Mouse (Mus musculus): Measurements from ENCODE around the gene Mllt10. TPM values are rescaled to one million over a fixed set of nuclear protein-coding genes. Genes with fewer than 3 reads are reported as not detected.

The Mllt10 gene
- polyA plus RNA-seq, 1 experiment from 2014 or later: 17.0 TPM

DNA sequence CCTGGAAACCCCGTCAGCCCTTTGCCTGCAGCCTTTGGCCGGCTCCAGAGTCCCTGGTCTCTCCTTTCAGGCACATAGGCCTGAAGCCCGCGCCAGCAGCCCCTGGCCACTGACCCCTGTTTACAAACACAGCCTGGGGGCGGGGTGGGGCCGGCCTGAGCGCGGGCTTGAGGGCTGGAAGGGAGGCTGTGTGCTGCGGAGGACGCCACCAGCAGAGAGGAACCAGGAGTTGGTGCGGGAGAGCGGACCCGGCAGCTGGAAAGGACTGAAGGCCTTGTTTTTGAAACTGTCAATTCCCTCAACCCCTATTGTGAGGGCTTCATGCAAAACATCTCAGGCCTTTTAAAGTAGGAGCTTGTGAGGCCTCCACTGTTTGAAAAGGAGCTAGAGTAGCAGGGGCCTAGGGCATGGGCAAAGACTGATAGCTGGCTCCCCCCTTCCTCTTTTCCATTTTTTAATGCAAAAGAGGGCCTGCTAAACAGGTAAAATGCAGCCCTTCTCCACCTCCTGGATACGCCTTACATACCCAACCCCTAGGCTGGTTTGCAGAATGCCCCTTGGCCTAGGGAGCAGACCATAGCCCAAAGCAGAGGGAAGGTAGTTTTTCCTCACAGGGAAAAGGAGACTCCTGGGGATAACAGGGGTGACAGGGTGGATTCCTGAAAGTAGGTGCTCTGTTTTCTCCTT is 13.7 kb upstream of the Mllt10 start:
- no peaks in the 10 kb centered on the region for H3K36me3 ChIP-seq (ENCODE audit: inconsistent target)
- H3K27ac ChIP-seq: no peak overlapping the region
- no peak overlapping the region for H3K4me3 ChIP-seq (ENCODE audit: inconsistent target)
- no peaks in the 10 kb centered on the region for H3K79me2 ChIP-seq (ENCODE audit: inconsistent target)
- WGBS (ENCODE audit: missing documents): 91% methylated on average over 13 of the region's 14 CpGs

DNA sequence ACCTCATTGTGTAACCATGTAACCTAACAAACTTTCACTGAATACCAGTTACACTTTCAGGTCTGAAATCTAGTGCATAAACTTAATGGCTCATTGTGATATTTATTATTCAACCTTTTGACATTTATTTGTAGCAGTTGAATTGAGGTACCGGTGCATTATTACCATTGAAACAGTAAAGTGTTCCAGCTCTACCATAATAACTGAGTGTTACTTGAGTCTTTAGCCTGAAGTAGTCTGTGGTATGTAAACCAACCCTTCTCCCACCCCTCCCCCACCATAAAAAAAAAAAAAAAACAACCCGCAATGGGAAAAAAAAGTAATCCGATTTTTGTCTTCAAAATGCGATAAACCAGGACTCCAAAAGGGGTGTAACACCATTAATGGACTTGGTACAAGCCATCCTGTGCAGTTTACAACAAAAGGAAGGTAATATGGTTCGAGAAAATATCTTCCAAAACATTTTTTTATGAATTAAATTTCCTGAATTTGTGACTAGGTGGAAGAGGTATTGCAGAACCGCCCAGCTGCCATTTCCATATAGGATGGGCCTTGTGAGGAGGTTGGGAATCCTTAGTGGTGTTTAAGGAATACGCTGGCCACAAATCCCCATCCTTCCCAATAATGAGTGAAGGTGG is 9.8 kb upstream of the Mllt10 start:
- H3K79me2 ChIP-seq (ENCODE audit: inconsistent target): no peaks in the 10 kb centered on the region
- H3K4me3 ChIP-seq (ENCODE audit: inconsistent target): no peak overlapping the region
- H3K36me3 ChIP-seq (ENCODE audit: inconsistent target): no peaks in the 10 kb centered on the region
- 90% methylated on average over 7 of the region's 7 CpGs for WGBS (ENCODE audit: missing documents)
- no peak overlapping the region for H3K27ac ChIP-seq

DNA sequence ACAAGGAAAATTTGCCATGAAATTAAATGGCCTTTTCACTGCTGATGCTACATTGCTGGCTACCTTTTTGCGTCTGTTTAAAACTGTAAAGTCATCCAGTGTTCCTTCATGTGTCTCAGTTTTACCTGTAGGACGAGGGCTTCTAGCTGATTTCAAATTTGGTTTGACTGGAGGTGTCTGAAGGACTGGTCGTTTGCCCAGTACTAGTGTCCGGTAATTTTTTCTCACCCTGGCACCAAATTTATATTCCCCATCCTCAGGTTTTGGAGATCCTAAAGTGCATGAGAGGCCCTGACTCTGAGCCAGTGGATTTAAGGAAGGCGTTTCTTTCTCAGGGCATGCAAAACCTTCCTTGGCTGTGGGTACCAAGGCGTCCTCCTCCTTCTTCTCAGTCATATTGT is 9.3 kb upstream of the Mllt10 start:
- Histone ChIP-seq H3K27ac (no peak overlapping the region), H3K36me3 (ENCODE audit: inconsistent target) (no peaks in the 10 kb centered on the region), H3K4me3 (ENCODE audit: inconsistent target) (no peak overlapping the region), H3K79me2 (ENCODE audit: inconsistent target) (no peaks in the 10 kb centered on the region)
- WGBS (ENCODE audit: missing documents): 99% methylated on average over 6 of the region's 6 CpGs

DNA sequence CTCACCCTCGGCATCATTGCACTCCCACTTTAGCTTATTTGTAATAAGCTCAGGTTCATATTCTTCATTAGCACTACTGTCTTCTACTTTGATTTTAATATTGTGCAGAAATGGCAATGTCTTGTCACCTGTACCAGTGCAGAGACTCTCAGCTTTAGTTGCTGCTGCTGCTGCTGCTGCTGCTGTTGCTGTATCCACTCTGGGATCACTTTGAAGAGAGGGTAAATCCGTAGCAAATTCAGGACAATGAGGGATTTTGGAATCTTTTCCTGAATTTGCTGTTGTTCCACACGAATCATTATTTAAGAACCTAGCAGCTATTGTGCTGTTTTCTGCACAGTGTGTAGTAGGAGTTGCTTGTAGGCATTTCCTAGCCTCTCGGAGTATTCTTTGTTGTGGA is 8.9 kb upstream of the Mllt10 start:
- Histone ChIP-seq H3K4me3 (ENCODE audit: inconsistent target) (no peak overlapping the region), H3K27ac (no peak overlapping the region), H3K79me2 (ENCODE audit: inconsistent target) (no peaks in the 10 kb centered on the region), H3K36me3 (ENCODE audit: inconsistent target) (no peaks in the 10 kb centered on the region)
- 55% methylated on average over 4 of the region's 4 CpGs for WGBS (ENCODE audit: missing documents)

DNA sequence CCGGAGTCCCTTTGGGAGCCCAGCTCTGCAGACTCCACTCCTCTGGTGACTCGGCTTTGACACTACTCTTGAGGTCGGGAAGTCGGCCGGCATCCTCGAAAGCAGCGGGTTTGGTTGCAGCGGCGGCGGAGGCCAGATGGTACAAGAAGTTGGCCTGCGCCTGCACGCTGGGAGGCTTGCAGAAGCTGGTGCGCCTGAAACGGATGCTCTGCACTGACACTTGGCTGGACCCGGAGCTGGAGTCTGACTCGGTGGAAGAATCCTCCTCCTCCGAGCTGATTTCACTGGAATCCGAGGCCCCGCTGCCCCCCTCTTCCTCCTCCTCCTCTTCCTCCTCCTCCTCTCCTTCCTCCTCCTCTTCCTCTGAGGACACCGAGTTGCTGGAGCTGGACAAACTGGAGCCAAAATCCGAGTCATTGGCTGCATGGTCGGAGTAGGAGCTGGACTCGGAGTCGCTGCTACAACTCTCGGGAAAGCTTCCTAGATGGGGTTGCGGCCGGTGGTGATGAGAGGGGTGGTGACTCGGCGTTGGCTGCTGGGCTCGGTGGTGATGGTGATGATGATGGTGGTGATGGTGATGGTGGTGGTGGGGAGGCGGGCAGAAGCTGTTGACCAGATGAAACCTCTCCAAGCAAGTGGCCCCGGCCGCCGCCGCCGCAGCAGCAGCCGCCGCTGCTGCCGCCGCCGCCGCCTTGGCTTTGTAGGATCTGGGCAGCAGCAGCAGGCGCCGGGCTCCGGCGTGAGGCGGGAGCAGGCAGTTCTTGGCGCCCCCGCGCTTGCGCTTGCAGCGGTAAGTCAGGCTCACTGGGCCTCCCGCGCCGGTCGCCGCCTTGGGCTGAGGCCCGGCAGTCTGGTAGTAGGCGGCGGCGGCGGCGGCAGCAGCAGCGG is 8.0 kb upstream of the Mllt10 start:
- H3K36me3 ChIP-seq (ENCODE audit: inconsistent target): no peaks in the 10 kb centered on the region
- under 1% methylated on average over 61 of the region's 64 CpGs for WGBS (ENCODE audit: missing documents)
- H3K79me2 ChIP-seq (ENCODE audit: inconsistent target): no peaks in the 10 kb centered on the region
- H3K27ac ChIP-seq: no peak overlapping the region
- H3K4me3 ChIP-seq (ENCODE audit: inconsistent target): peak overlapping the region; percentile 31

DNA sequence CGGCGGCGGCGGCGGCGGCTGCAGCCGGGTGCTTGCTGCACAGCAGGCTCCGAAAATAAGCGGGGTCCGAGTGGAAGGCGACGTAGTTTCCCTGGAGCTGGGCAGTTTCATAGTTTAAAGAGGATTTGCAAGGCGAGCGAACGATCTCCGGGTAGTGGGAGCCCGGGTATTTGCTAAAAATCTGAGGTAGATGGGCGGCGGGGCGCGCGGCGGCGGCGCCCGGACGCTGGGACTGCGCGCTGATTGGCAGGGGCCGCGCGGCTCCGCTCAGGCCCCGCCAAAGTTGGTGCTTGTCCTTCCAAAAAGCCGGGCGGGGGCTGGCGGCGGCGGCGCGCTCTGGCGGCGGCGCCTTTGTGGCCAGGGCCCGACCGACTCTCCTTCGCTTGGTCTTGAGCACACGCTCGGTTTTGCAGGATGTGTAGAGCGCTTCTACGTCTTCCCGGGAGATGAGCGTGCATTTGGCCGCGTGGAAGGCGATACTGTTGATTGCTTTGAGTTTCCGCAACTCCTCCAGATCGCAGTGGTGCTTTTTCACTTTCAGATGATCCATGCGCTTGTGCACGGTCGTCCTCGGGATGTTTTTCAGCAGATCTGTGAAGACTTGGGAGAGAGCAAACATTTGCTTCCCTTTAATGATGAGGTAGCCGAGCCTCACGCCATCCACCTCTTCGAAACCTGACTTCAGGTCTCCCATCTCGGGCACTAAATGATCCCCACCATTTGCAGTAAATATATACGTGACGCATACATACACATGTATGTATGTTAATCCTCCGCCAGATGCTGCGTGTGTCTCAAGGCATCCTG is 7.2 kb upstream of the Mllt10 start:
- 0% methylated on average over 68 of the region's 70 CpGs for WGBS (ENCODE audit: missing documents)
- Histone ChIP-seq H3K4me3 (ENCODE audit: inconsistent target) (peak overlapping the region; percentile 30), H3K79me2 (ENCODE audit: inconsistent target) (no peaks in the 10 kb centered on the region), H3K27ac (no peak overlapping the region), H3K36me3 (ENCODE audit: inconsistent target) (no peaks in the 10 kb centered on the region)

DNA sequence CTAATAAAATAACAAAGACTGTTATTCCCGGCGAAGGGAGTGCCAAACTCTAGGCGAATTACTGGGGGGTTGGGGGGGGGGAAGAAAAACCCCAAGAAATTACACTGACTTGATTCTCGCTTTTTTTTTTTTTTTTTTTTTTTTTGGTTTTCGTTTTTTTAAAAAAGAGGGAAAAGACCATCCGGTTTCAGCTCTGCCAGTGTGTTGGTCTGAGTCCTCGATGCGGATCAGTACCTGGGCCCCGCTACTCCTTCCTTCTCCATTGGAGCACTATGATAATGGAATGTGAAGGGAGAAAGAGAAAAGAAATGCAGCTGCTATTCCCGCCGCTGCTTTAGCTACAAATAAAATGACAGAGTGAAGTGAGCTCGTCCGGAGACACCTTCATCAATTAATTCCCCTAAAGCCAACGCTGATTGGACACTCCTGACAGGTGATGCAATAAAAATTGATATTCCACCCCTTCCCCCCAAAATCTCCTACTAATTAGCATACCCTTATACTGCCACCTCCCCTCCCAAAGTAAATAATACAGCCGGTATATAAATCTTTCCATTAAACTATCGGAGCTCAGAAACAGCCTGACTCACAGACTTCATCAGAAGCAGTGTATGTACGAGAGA is 6.5 kb upstream of the Mllt10 start, which contains the start of gene Skida1:
Gene Skida1 (minus strand): TSS at position 599 of the 623 bp plus-strand sequence.
- WGBS (ENCODE audit: missing documents): 6% methylated on average over 16 of the region's 17 CpGs
- Histone ChIP-seq H3K79me2 (ENCODE audit: inconsistent target) (no peaks in the 10 kb centered on the region), H3K27ac (no peak within 1 kb of the TSS), H3K4me3 (ENCODE audit: inconsistent target) (peak within 1 kb of the TSS; percentile 30), H3K36me3 (ENCODE audit: inconsistent target) (no peaks in the 10 kb centered on the region)

DNA sequence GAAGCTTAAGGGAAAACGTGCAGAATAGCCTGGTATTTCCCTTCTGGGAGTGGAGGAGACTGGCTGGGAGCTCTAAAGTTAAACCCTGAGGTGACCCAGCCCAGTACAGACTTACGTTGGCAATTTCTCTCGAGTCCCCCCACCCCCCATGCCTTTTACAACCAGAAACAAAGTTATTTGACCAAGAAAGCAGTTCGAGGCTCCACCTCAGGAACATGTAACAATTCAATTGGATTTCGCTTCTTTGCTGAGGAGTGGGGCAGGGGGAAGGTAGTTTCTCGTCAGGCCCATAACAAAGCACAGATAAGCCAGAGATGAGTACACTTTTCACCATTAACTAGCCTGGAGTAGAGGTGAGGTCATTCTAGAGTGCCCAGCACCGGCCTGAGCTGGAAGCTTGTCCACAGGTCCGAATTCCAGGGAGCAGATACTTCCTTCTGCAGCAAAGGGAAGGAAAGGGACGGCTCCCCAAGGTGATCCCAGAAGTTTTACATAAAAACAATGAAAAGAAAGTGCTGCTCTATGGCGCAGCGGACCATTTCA is 5.7 kb upstream of the Mllt10 start:
- Histone ChIP-seq H3K79me2 (ENCODE audit: inconsistent target) (no peaks in the 10 kb centered on the region), H3K36me3 (ENCODE audit: inconsistent target) (no peaks in the 10 kb centered on the region), H3K27ac (no peak overlapping the region), H3K4me3 (ENCODE audit: inconsistent target) (no peak overlapping the region)
- 70% methylated on average over 11 of the region's 11 CpGs for WGBS (ENCODE audit: missing documents)

DNA sequence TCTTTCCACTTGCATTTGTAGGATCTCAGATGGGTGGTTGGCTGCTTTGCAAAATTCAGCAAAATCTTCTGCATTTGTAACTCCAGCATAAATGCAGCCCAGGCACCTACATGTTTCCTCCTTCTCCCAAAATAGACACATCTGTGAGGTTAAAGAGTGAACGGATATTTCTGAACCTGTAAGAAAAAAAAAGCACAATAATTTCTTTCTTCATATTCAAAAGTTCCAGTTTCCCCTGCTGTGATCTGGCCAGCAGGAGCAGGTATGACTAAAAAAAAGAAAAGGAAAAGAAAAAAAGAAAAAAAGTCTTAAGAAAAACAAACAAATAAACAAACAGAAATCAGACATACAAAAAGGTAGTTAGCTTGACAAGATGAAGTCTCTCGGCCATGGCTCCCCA is 5.0 kb upstream of the Mllt10 start:
- H3K4me3 ChIP-seq (ENCODE audit: inconsistent target): no peak overlapping the region
- H3K79me2 ChIP-seq (ENCODE audit: inconsistent target): no peaks in the 10 kb centered on the region
- no peaks in the 10 kb centered on the region for H3K36me3 ChIP-seq (ENCODE audit: inconsistent target)
- no peak overlapping the region for H3K27ac ChIP-seq
- WGBS (ENCODE audit: missing documents): 21% methylated on average over 2 of the region's 2 CpGs

DNA sequence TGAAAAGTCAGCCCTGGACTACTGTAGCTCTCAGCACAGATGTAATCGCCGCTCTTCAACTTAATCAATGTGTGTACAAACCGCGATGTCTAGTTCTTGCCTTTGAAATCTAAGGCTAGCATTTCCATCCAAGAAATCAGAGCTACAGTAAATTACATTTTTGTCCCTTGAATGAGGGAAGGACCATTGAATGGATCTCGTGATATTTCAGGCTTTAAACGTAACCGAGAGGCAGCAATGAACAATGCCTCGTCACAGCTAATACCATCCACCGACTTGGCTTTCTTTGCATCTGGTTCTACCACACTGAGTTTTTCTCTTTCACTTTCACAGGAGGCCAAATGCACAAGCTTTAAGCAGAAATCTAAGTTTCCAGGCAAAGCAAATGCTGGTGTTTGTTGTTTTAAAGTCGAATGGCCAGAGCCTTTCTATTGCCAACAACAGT is 4.5 kb upstream of the Mllt10 start:
- no peaks in the 10 kb centered on the region for H3K36me3 ChIP-seq (ENCODE audit: inconsistent target)
- H3K4me3 ChIP-seq (ENCODE audit: inconsistent target): no peak overlapping the region
- H3K27ac ChIP-seq: no peak overlapping the region
- H3K79me2 ChIP-seq (ENCODE audit: inconsistent target): no peaks in the 10 kb centered on the region
- WGBS (ENCODE audit: missing documents): 9% methylated on average over 10 of the region's 10 CpGs

DNA sequence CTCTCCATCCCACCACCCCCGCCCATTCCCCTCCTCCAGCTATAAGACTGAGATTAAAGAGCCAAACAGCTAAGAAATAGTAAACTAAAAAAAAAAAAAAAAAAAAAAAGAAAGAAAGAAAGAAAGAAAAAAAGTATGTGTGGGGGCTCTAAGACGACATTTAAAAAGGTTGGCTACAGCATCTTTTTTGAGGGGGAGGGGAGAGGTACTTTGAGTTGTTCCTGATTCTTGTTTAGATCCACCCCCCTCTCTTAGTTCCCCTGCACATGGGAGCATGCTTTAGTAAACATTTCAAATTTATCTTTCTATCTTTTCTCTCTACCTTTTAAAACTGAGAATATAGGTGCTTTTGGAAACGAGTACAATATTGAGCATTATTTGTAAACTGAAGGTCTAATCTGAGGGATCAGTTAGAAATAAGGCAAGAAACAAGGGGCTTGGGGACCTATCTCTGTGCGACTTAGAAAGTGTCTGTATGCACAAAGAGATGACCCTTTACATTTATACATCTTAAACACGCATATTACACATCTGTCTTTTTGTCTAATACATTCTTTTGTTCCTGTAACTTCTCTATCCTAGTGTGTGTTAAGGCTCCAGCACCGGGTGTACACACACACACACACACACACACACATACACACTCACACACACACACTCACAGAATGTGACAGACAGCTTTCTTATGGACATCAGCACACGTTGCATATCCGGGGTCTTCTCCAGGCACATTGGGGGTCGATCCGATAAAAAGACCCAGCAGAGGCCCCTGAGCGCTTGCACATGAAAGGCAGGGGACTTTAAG is 3.8 kb upstream of the Mllt10 start:
- Histone ChIP-seq H3K27ac (no peak overlapping the region), H3K36me3 (ENCODE audit: inconsistent target) (no peaks in the 10 kb centered on the region), H3K79me2 (ENCODE audit: inconsistent target) (no peaks in the 10 kb centered on the region), H3K4me3 (ENCODE audit: inconsistent target) (no peak overlapping the region)
- 90% methylated on average over 7 of the region's 11 CpGs for WGBS (ENCODE audit: missing documents)

DNA sequence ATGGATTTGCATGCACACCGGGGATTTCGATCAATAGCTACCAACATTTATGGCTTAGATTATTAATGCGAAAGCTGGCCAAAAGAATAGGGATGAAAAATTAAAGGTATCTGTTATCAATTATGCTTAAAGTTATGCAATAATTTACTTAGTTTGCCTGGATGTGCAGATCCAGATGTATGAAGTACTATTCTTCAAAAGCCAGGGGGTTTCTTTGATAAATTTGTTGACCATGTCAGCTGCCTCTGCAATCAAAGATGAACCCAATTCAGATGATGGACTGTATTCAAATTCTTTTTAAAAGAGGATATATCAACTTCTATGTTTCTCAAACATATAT is 3.2 kb upstream of the Mllt10 start:
- WGBS (ENCODE audit: missing documents): 95% methylated on average over 3 of the region's 3 CpGs
- H3K36me3 ChIP-seq (ENCODE audit: inconsistent target): no peaks in the 10 kb centered on the region
- no peaks in the 10 kb centered on the region for H3K79me2 ChIP-seq (ENCODE audit: inconsistent target)
- no peak overlapping the region for H3K4me3 ChIP-seq (ENCODE audit: inconsistent target)
- H3K27ac ChIP-seq: no peak overlapping the region

DNA sequence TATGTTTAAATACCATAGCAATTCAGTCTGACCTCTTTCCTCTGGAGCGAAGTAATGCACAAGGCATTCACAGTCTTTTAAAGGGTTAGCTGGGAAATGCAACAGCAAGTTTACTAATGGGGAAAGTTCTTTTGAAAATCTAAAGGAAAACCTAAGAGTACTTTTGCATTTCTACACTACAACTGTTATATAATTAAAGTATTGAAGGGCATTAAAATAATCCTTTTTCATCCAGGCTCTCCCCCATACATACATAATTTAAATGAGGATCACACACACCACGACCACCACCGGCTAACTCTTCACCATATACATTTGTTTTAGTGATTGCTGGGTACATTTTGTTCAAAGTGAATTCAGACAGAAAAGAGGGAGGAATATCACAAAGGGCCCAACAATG is 2.5 kb upstream of the Mllt10 start:
- 94% methylated on average over 3 of the region's 3 CpGs for WGBS (ENCODE audit: missing documents)
- Histone ChIP-seq H3K36me3 (ENCODE audit: inconsistent target) (no peaks in the 10 kb centered on the region), H3K4me3 (ENCODE audit: inconsistent target) (no peak overlapping the region), H3K79me2 (ENCODE audit: inconsistent target) (no peaks in the 10 kb centered on the region), H3K27ac (no peak overlapping the region)

All from macrophage (primary cell).